Mouse (Mus musculus) midbrain, embryonic 11.5 days (tissue): Measurements from ENCODE around the gene Rbp7. TPM values are rescaled to one million over a fixed set of nuclear protein-coding genes. Genes with fewer than 3 reads are reported as not detected.

ENCODE experiments used
- ATAC-seq: fragments of 200-750 bp; cut with Nextera tagmentation; 2 replicates; pipeline ENCODE4 v1.8.0; 2017; ENCODE audit warnings: moderate TSS enrichment, moderate library complexity; ENCODE audit not compliant: low FRiP score
- DNase-seq: peaks from one replicate; pipeline ENCODE4 v3.0.0; 2015; ENCODE audit warnings: low spot score; ENCODE audit errors: missing footprints
- H3K27ac ChIP-seq: fragments of 300-500 bp; sonication (generic); 2 replicates; pipeline ENCODE4 v1.5.1; 2014; ENCODE audit warnings: low read depth, low read length
- H3K27me3 ChIP-seq: fragments of 300-500 bp; sonication (generic); 2 replicates; pipeline ENCODE4 v1.6.1; 2014; ENCODE audit warnings: mild to moderate bottlenecking, low read length, moderate library complexity, mixed read lengths; ENCODE audit not compliant: control insufficient read depth, insufficient read depth
- H3K36me3 ChIP-seq: fragments of 300-500 bp; sonication (generic); 2 replicates; pipeline ENCODE4 v1.6.1; 2014; ENCODE audit warnings: mild to moderate bottlenecking, low read length, moderate library complexity, mixed read lengths; ENCODE audit not compliant: control insufficient read depth, insufficient read depth
- H3K4me1 ChIP-seq: fragments of 300-500 bp; sonication (generic); 2 replicates; pipeline ENCODE4 v1.6.1; 2014; ENCODE audit warnings: low read length; ENCODE audit not compliant: control insufficient read depth, insufficient read depth
- H3K4me2 ChIP-seq: fragments of 300-500 bp; sonication (generic); 2 replicates; pipeline ENCODE4 v1.6.1; 2014; ENCODE audit warnings: mild to moderate bottlenecking, moderate library complexity
- H3K4me3 ChIP-seq: fragments of 300-500 bp; sonication (generic); 2 replicates; pipeline ENCODE4 v1.5.1; 2014; ENCODE audit warnings: low read depth, low read length
- H3K9ac ChIP-seq: fragments of 300-500 bp; sonication (generic); 2 replicates; pipeline ENCODE4 v1.6.1; 2014; ENCODE audit warnings: low read length
- H3K9me3 ChIP-seq: fragments of 300-500 bp; sonication (generic); 2 replicates; pipeline ENCODE4 v1.6.1; 2016; ENCODE audit warnings: low read length; ENCODE audit not compliant: control insufficient read depth
- WGBS: fragments of 180-500 bp; shearing (Covaris S2); extraction: QIAGEN DNeasy Blood & Tissue Kit; methylation state at CpG from one replicate; pipeline ENCODE4 v1.1.7; 2014; 5-methylcytosine and 5-hydroxymethylcytosine counted together
- polyA plus RNA-seq: library from polyadenylated mRNA; unstranded; fragments of >200 nt; fragmentation: Nextera tagmentation; extraction: Ambion mirVana; gene quantifications from 2 replicates; pipeline ENCODE4 v1.2.1, GENCODE M21; 2014

Gene Rbp7
- polyA plus RNA-seq, 1 experiment from 2014 or later: not detected

DNA sequence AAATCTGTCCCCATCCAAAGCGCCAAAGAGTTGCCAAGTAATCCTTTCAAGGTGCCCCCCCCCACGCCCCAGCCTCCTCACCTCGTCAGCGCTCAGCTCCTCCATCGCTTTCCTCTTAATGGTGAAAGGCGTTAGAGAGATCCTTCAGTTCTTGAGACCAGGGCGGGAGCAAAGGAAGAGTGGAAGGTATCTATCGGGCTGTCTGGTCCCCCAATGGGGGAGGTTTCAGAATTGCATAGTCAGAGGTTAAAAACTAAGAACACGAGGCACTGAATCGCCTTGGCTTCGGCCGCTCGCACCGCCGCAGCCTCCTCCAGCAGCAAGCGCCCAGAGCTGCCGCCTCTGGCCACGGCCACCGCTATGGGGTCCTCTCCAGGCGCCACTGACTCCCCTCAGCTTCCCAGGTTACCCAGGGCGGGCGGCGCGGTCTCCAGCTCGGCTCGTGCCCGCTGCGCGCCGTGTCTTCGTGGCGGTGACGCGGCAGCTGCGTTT is 28.9 kb downstream of the Rbp7 start:
- H3K36me3 ChIP-seq: no peaks in the 10 kb centered on the region
- H3K4me1 ChIP-seq: peaks cover 5% of the 10 kb centered on the region; the same call in 1 of the 2 replicates
- peak overlapping the region; percentile 98 for H3K27ac ChIP-seq
- peak overlapping the region; percentile 85 for H3K4me2 ChIP-seq
- ATAC-seq (peak; percentile 76), DNase-seq (peak; percentile 97)
- WGBS: under 1% methylated on average over 35 of the region's 35 CpGs
- peak overlapping the region; percentile 87 for H3K4me3 ChIP-seq
- H3K9ac ChIP-seq: peak overlapping the region; percentile 95
- no peaks in the 10 kb centered on the region for H3K9me3 ChIP-seq
- no peaks in the 10 kb centered on the region for H3K27me3 ChIP-seq

DNA sequence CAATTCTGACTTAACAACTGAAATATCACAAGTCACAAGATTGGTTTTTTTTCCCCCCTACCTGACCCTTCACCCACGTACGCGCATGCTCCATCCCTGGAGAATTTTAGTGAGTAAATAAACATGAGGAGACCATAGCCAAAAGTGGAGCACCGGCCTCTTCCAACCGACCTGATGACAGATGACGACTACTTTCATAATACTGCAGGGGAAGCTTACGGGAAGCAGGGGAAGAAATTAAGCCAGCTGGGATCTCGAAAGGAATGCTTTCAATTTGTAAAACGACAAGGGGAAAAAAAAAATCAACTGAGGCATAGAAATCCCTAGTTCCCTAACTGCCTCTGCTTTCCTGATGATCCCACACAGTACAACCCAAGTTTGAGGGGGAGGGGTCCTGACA is 30.0 kb downstream of the Rbp7 start:
- no peak overlapping the region for H3K27ac ChIP-seq
- H3K9me3 ChIP-seq: no peaks in the 10 kb centered on the region
- H3K4me1 ChIP-seq: peaks cover 5% of the 10 kb centered on the region; the same call in 1 of the 2 replicates
- H3K36me3 ChIP-seq: no peaks in the 10 kb centered on the region
- peak overlapping the region; percentile 87 for H3K4me3 ChIP-seq
- WGBS: 2% methylated on average over 9 of the region's 9 CpGs
- no peaks in the 10 kb centered on the region for H3K27me3 ChIP-seq
- no peak for DNase-seq
- ATAC-seq: no peak
- H3K9ac ChIP-seq: peak overlapping the region; percentile 95
- H3K4me2 ChIP-seq: peak overlapping the region; percentile 85

DNA sequence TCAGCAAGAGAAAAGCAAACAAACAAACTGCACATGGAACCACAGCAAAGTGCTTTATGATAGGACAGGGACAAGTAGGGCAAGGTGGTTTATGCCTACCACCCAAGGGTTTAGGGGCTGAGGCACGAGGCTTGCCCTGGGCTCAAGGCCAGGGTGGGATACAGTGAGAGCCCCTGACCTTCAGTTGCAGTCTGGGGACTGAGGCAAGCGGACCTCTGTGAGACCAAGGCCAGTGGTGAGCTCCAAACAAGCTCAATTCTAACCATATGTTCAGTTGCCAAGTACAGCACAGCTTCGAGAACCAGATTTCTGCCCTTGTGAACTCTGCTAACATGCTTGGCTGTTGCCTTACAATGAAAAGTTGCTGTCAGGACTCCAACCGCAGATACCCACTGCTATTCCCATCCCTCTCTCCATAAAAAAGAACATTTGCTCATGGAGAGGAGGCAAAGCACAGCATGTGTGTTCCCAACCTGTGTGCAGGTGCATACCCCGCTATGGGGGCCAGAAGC is 36.9 kb downstream of the Rbp7 start:
- peaks cover under 1% of the 10 kb centered on the region; the same call in 1 of the 2 replicates for H3K4me1 ChIP-seq
- ATAC-seq (no peak), DNase-seq (no peak)
- H3K27me3 ChIP-seq: no peaks in the 10 kb centered on the region
- 87% methylated on average over 5 of the region's 5 CpGs for WGBS
- no peak overlapping the region for H3K9ac ChIP-seq
- no peak overlapping the region for H3K27ac ChIP-seq
- no peak overlapping the region for H3K4me3 ChIP-seq
- H3K9me3 ChIP-seq: no peaks in the 10 kb centered on the region
- H3K4me2 ChIP-seq: no peak overlapping the region
- H3K36me3 ChIP-seq: no peaks in the 10 kb centered on the region

- H3K9me3 ChIP-seq: no peaks in the 10 kb centered on the region
- no peak overlapping the region for H3K9ac ChIP-seq
- no peaks in the 10 kb centered on the region; the same call in 1 of the 2 replicates for H3K4me1 ChIP-seq
- ATAC-seq (no peak), DNase-seq (no peak)
- 92% methylated on average over 2 of the region's 2 CpGs for WGBS
- no peak overlapping the region for H3K27ac ChIP-seq
- no peaks in the 10 kb centered on the region for H3K36me3 ChIP-seq
- no peak overlapping the region for H3K4me3 ChIP-seq
- H3K27me3 ChIP-seq: no peaks in the 10 kb centered on the region
- H3K4me2 ChIP-seq: no peak overlapping the region
Measured at GRCm38 (mm10) chr4:149416986-149417385, 37.8 kb downstream of the Rbp7 start.

GRCm38 (mm10) chr4:149416417-149416816 is 38.4 kb downstream of the Rbp7 start:
- H3K4me1 ChIP-seq: no peaks in the 10 kb centered on the region; the same call in 1 of the 2 replicates

GRCm38 (mm10) chr4:149415651-149416169 is 39.1 kb downstream of the Rbp7 start:
- 77% methylated on average over 13 of the region's 13 CpGs for WGBS
- H3K4me3 ChIP-seq: no peak overlapping the region
- H3K9me3 ChIP-seq: no peaks in the 10 kb centered on the region
- DNase-seq: no peak
- H3K4me2 ChIP-seq: no peak overlapping the region
- no peak overlapping the region for H3K9ac ChIP-seq
- H3K27me3 ChIP-seq: no peaks in the 10 kb centered on the region
- H3K27ac ChIP-seq: no peak overlapping the region
- no peak for ATAC-seq
- no peaks in the 10 kb centered on the region for H3K36me3 ChIP-seq
- no peaks in the 10 kb centered on the region; the same call in 1 of the 2 replicates for H3K4me1 ChIP-seq

More at GRCm38 (mm10) chr4:149416417-149416816, 38.4 kb downstream of the Rbp7 start:
- 83% methylated on average over 10 of the region's 10 CpGs for WGBS
- no peaks in the 10 kb centered on the region for H3K27me3 ChIP-seq
- no peaks in the 10 kb centered on the region for H3K9me3 ChIP-seq
- no peak overlapping the region for H3K4me2 ChIP-seq
- no peak overlapping the region for H3K27ac ChIP-seq
- no peak overlapping the region for H3K4me3 ChIP-seq
- no peak for DNase-seq
- ATAC-seq: no peak
- H3K9ac ChIP-seq: no peak overlapping the region
- H3K36me3 ChIP-seq: no peaks in the 10 kb centered on the region

DNA sequence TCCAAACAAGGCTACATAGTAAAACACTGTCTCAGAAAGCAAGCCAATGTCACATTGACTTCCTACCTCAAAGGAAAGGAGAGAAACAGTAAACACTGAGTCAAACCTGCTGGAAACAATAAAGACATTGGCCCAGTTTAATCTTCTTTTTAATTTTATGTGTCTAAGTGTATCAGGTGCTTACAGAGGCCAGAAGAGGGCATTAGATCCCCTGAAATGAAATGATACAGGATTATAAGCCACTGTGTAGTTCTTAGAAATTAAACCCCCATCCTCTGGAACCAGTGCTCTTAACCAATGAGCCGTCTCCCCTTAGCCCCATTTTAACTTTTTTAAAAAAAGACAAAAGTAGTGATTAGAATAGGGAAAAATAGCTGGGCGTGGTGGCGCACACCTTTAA is 40.5 kb downstream of the Rbp7 start:
- ATAC-seq (no peak), DNase-seq (no peak)
- Histone ChIP-seq H3K4me2 (no peak overlapping the region), H3K4me1 (no peaks in the 10 kb centered on the region; the same call in 1 of the 2 replicates), H3K27me3 (no peaks in the 10 kb centered on the region), H3K9ac (no peak overlapping the region), H3K9me3 (no peaks in the 10 kb centered on the region), H3K4me3 (no peak overlapping the region), H3K36me3 (no peaks in the 10 kb centered on the region), H3K27ac (no peak overlapping the region)
- 91% methylated on average over 3 of the region's 3 CpGs for WGBS

- ATAC-seq: no peak
- H3K36me3 ChIP-seq: no peaks in the 10 kb centered on the region
- 91% methylated on average over 4 of the region's 4 CpGs for WGBS
Measured at GRCm38 (mm10) chr4:149409759-149410158, 45.0 kb downstream of the Rbp7 start.

DNA sequence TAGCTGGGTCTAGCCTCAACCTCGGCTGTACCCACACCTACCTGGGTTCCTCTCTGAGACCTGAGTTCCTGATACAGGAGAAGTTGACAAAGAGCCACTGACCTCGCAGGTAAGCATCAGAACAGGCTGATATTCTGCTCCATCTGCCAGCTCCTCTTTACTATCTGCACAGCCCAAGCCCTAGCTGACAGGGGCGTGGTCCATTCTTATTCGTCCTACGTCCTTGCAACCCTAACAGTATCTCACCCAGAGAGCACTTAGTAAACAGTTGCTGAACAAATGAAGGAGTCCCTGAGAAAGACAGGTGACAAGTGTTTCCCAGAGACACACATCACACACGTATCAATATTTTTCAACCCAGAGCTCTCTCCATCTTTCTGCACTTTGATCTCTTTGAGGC is 46.4 kb downstream of the Rbp7 start:
- no peak overlapping the region for H3K4me2 ChIP-seq
- no peaks in the 10 kb centered on the region for H3K36me3 ChIP-seq

More at GRCm38 (mm10) chr4:149409759-149410158, 45.0 kb downstream of the Rbp7 start:
- H3K9ac ChIP-seq: no peak overlapping the region
- no peaks in the 10 kb centered on the region for H3K9me3 ChIP-seq
- no peak overlapping the region for H3K27ac ChIP-seq
- no peak overlapping the region for H3K4me3 ChIP-seq
- no peaks in the 10 kb centered on the region for H3K27me3 ChIP-seq
- DNase-seq: no peak
- H3K4me1 ChIP-seq: 0 out of 2 replicates have a peak, but pooled peaks cover 1% of the 10 kb centered on the region
- H3K4me2 ChIP-seq: no peak overlapping the region

More for the DNA sequence above, 46.4 kb downstream of the Rbp7 start:
- Histone ChIP-seq H3K27ac (no peak overlapping the region), H3K4me1 (peaks cover 11% of the 10 kb centered on the region), H3K9me3 (no peaks in the 10 kb centered on the region), H3K9ac (no peak overlapping the region), H3K4me3 (no peak overlapping the region), H3K27me3 (no peaks in the 10 kb centered on the region)
- WGBS: 93% methylated on average over 6 of the region's 6 CpGs
- ATAC-seq (no peak), DNase-seq (no peak)
